Mouse (Mus musculus): ENCODE measurements at regions not wholly inside any gene's neighbourhood (a gene's known extent, or its start where the extent isn't known, plus 50 kb on each side); places are given as distances from the start of the nearest gene placed in this dataset.

DNA sequence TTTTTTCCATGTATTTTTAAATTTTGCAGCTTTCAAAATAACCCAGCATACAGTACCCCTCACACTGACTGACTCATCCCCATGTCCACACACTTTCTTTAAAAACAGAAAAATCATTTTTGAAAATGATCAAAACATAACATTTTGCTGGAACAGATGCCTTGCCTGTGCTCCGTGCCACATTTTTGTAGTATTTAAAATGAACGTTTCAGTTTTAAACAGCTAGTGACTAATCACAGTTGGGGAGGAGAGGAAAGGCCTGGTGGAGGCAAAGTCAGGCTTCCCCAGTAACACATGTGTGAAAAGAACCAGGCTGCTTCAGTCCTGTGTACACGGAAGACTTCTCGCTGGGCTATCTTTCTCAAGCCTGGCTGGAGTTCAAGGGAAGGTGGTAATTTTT lies 644.5 kb downstream of the Inhba start:
- no peak for TF ChIP-seq CTCF (IDR thresholded peaks at IDR 0.05; ENCODE audit: control insufficient read depth, insufficient read depth, low read length)
- no peak for TF ChIP-seq POLR2A (IDR thresholded peaks at IDR 0.05; ENCODE audit: borderline replicate concordance, control insufficient read depth, low read depth, low read length)

Measured in bone marrow, adult 2 months (tissue).